Mouse (Mus musculus): Measurements from ENCODE around the gene Vill. TPM values are rescaled to one million over a fixed set of nuclear protein-coding genes. Genes with fewer than 3 reads are reported as not detected.

Vill gene
- total and polyA plus RNA-seq, 2 experiments from 2014 or later, result 3.8 to 4.8 TPM

GRCm38 (mm10) chr9:119110640-119111039 lies 58.1 kb downstream of the Vill start:
- Histone ChIP-seq H3K4me1 (ENCODE audit: control insufficient read depth, insufficient read depth) (no peaks in the 10 kb centered on the region), H3K36me3 (replicated peaks; ENCODE audit: control insufficient read depth, insufficient read depth, low read length) (no peaks in the 10 kb centered on the region), H3K9me3 (replicated peaks; ENCODE audit: control insufficient read depth, low read length) (no peaks in the 10 kb centered on the region), H3K9ac (replicated peaks; ENCODE audit: low read depth, low read length) (no peak overlapping the region), H3K27me3 (ENCODE audit: control insufficient read depth, insufficient read depth, low read length) (no peaks in the 10 kb centered on the region), H3K27ac (ENCODE audit: low read depth) (no peak overlapping the region), H3K4me3 (ENCODE audit: low read depth, low read length) (no peak overlapping the region), H3K4me2 (ENCODE audit: low read depth, low read length) (no peak overlapping the region)
- 58% methylated on average over 3 of the region's 3 CpGs for WGBS
- DNase-seq (ENCODE audit: low spot score), result no peak
- TF ChIP-seq CTCF (IDR thresholded peaks at IDR 0.05; ENCODE audit: low read depth), result no peak
- no peak for TF ChIP-seq EP300 (IDR thresholded peaks at IDR 0.05; ENCODE audit: low read depth)
- ATAC-seq (ENCODE audit: insufficient read depth, low read depth), result no peak

- no peak for DNase-seq (ENCODE audit: low spot score)
- H3K27me3 ChIP-seq (ENCODE audit: control insufficient read depth, insufficient read depth, low read length), result no peaks in the 10 kb centered on the region
- H3K4me1 ChIP-seq (ENCODE audit: control insufficient read depth, insufficient read depth), result no peaks in the 10 kb centered on the region
- TF ChIP-seq CTCF (IDR thresholded peaks at IDR 0.05; ENCODE audit: low read depth) (no peak), EP300 (IDR thresholded peaks at IDR 0.05; ENCODE audit: low read depth) (no peak)
- no peak for ATAC-seq (ENCODE audit: insufficient read depth, low read depth)
- H3K4me3 ChIP-seq (ENCODE audit: low read depth, low read length), result no peak overlapping the region
- 78% methylated on average over 17 of the region's 17 CpGs for WGBS
- H3K4me2 ChIP-seq (ENCODE audit: low read depth, low read length), result no peak overlapping the region
- no peaks in the 10 kb centered on the region for H3K36me3 ChIP-seq (replicated peaks; ENCODE audit: control insufficient read depth, insufficient read depth, low read length)
- H3K9ac ChIP-seq (replicated peaks; ENCODE audit: low read depth, low read length), result no peak overlapping the region
- H3K9me3 ChIP-seq (replicated peaks; ENCODE audit: control insufficient read depth, low read length), result no peaks in the 10 kb centered on the region
- no peak overlapping the region for H3K27ac ChIP-seq (ENCODE audit: low read depth)
Observed at GRCm38 (mm10) chr9:119114911-119115310, 62.3 kb downstream of the Vill start.

GRCm38 (mm10) chr9:119119409-119120167 lies 67.0 kb downstream of the Vill start:
- Histone ChIP-seq H3K27me3 (ENCODE audit: control insufficient read depth, insufficient read depth, low read length) (no peaks in the 10 kb centered on the region), H3K27ac (ENCODE audit: low read depth) (no peak overlapping the region), H3K4me3 (ENCODE audit: low read depth, low read length) (no peak overlapping the region), H3K9ac (replicated peaks; ENCODE audit: low read depth, low read length) (no peak overlapping the region), H3K4me1 (ENCODE audit: control insufficient read depth, insufficient read depth) (no peaks in the 10 kb centered on the region), H3K4me2 (ENCODE audit: low read depth, low read length) (no peak overlapping the region), H3K36me3 (replicated peaks; ENCODE audit: control insufficient read depth, insufficient read depth, low read length) (no peaks in the 10 kb centered on the region), H3K9me3 (replicated peaks; ENCODE audit: control insufficient read depth, low read length) (no peaks in the 10 kb centered on the region)
- no peak for ATAC-seq (ENCODE audit: insufficient read depth, low read depth)
- TF ChIP-seq CTCF (IDR thresholded peaks at IDR 0.05; ENCODE audit: low read depth) (no peak), EP300 (IDR thresholded peaks at IDR 0.05; ENCODE audit: low read depth) (no peak)
- DNase-seq (ENCODE audit: low spot score), result no peak
- WGBS, result 84% methylated on average over 19 of the region's 19 CpGs

- 49% methylated on average over 3 of the region's 3 CpGs for WGBS
- H3K27ac ChIP-seq (ENCODE audit: low read depth), result no peak overlapping the region
- H3K4me1 ChIP-seq (ENCODE audit: control insufficient read depth, insufficient read depth), result no peaks in the 10 kb centered on the region
- H3K9me3 ChIP-seq (replicated peaks; ENCODE audit: control insufficient read depth, low read length), result no peaks in the 10 kb centered on the region
- H3K4me2 ChIP-seq (ENCODE audit: low read depth, low read length), result no peak overlapping the region
- H3K4me3 ChIP-seq (ENCODE audit: low read depth, low read length), result no peak overlapping the region
- TF ChIP-seq CTCF (IDR thresholded peaks at IDR 0.05; ENCODE audit: low read depth), result no peak
- TF ChIP-seq EP300 (IDR thresholded peaks at IDR 0.05; ENCODE audit: low read depth), result no peak
- no peaks in the 10 kb centered on the region for H3K27me3 ChIP-seq (ENCODE audit: control insufficient read depth, insufficient read depth, low read length)
- DNase-seq (ENCODE audit: low spot score) (no peak), ATAC-seq (ENCODE audit: insufficient read depth, low read depth) (no peak)
- no peak overlapping the region for H3K9ac ChIP-seq (replicated peaks; ENCODE audit: low read depth, low read length)
- H3K36me3 ChIP-seq (replicated peaks; ENCODE audit: control insufficient read depth, insufficient read depth, low read length), result no peaks in the 10 kb centered on the region
Observed at GRCm38 (mm10) chr9:119120168-119120560, 67.6 kb downstream of the Vill start.

Small RNAs within 50 kb of the gene (microRNA-seq; reads per million reads assigned to microRNA genes)
- 14.1 reads per million, percentile 34 among the genes with 10 or more reads in this experiment for gene Mir26a-1

Other genes with a start within 250 kb of the Vill start
- gene Ctdspl, start 126.3 kb upstream of the Vill start, total RNA-seq (2014; rRNA removed; ENCODE audit: low replicate concordance), result 12.6 and 33.7 TPM in 2 replicates
- 4.3 TPM in 2 replicates for gene Ctdspl, start 126.3 kb upstream of the Vill start, polyA plus RNA-seq (2015; fragmentation: Nextera tagmentation; extraction: Ambion mirVana)
- 21.1 and 27.1 TPM in 2 replicates for gene Plcd1, start 40.7 kb downstream of the Vill start, total RNA-seq (2014; rRNA removed; ENCODE audit: low replicate concordance)
- gene Plcd1, start 40.7 kb downstream of the Vill start, polyA plus RNA-seq (2015; fragmentation: Nextera tagmentation; extraction: Ambion mirVana), result 12.9 and 14.6 TPM in 2 replicates
- 5.0 TPM in 1 of 2 replicates, not detected in the other for gene Dlec1, start 49.7 kb downstream of the Vill start, total RNA-seq (2014; rRNA removed; ENCODE audit: low replicate concordance)
- gene Dlec1, start 49.7 kb downstream of the Vill start, polyA plus RNA-seq (2015; fragmentation: Nextera tagmentation; extraction: Ambion mirVana), result 0.15 and 0.21 TPM in 2 replicates
- gene Acaa1b, start 104.3 kb downstream of the Vill start, total RNA-seq (2014; rRNA removed; ENCODE audit: low replicate concordance), result 0.27 TPM in 1 of 2 replicates, not detected in the other
- gene Acaa1b, start 104.3 kb downstream of the Vill start, polyA plus RNA-seq (2015; fragmentation: Nextera tagmentation; extraction: Ambion mirVana), result 0.15 and 0.30 TPM in 2 replicates
- not detected in 2 replicates for gene Gm47289, start 106.4 kb downstream of the Vill start, total RNA-seq (2014; rRNA removed; ENCODE audit: low replicate concordance)
- gene Gm47289, start 106.4 kb downstream of the Vill start, polyA plus RNA-seq (2015; fragmentation: Nextera tagmentation; extraction: Ambion mirVana), result not detected in 2 replicates
- gene Slc22a13, start 156.3 kb downstream of the Vill start, total RNA-seq (2014; rRNA removed; ENCODE audit: low replicate concordance), result not detected in 2 replicates
- gene Slc22a13, start 156.3 kb downstream of the Vill start, polyA plus RNA-seq (2015; fragmentation: Nextera tagmentation; extraction: Ambion mirVana), result not detected in 2 replicates